Mouse (Mus musculus): ENCODE measurements around the gene Gys1. TPM values are rescaled to one million over a fixed set of nuclear protein-coding genes. Genes with fewer than 3 reads are reported as not detected.
"Not testable (repeated sequence)": the region's sequence is repeated elsewhere in the genome, so short reads cannot be mapped to it uniquely, and the experiment has no call there.

Gys1 gene
- total RNA-seq, 2 experiments from 2014 or later = 86.1 to 90.2 TPM

- intact Hi-C loops (cut with DNase I) = no loop called here
Measured at GRCm38 (mm10) chr7:45467090-45467670, 32.5 kb downstream of the Gys1 start.

GRCm38 (mm10) chr7:45470869-45471268, 36.2 kb downstream of the Gys1 start:
- DNase-seq = peak; percentile 67 to 82

More at GRCm38 (mm10) chr7:45467090-45467670, 32.5 kb downstream of the Gys1 start:
- no peak for DNase-seq

GRCm38 (mm10) chr7:45475291-45475969, 40.8 kb downstream of the Gys1 start:
- DNase-seq = no peak
- intact Hi-C loops (cut with DNase I) = loop anchor here (2.0 kb wide), 1 partner anchor 47 kb away; no protein-coding TSS in a partner anchor

More at GRCm38 (mm10) chr7:45470869-45471268, 36.2 kb downstream of the Gys1 start:
- intact Hi-C loops (cut with DNase I) = no loop called here

GRCm38 (mm10) chr7:45476453-45476852, 41.8 kb downstream of the Gys1 start:
- no peak for DNase-seq
- intact Hi-C loops (cut with DNase I) = no loop called here

GRCm38 (mm10) chr7:45477003-45477402, 42.4 kb downstream of the Gys1 start:
- intact Hi-C loops (cut with DNase I) = loop anchor here (1.0 kb wide), 1 partner anchor 84 kb away; no protein-coding TSS in a partner anchor
- peak; percentile 65 to 75 for DNase-seq

GRCm38 (mm10) chr7:45478774-45479173, 44.1 kb downstream of the Gys1 start:
- no peak for DNase-seq
- intact Hi-C loops (cut with DNase I) = no loop called here

- intact Hi-C loops (cut with DNase I); DNase-seq: not testable (repeated sequence)
Measured at GRCm38 (mm10) chr7:45480310-45480709, 45.7 kb downstream of the Gys1 start.

GRCm38 (mm10) chr7:45481374-45481927, 46.8 kb downstream of the Gys1 start, which contains the start of gene Tulp2:
Gene Tulp2 (plus strand): TSS chr7:45481877.
- intact Hi-C loops (cut with DNase I) = no loop called here
- peak; percentile 49 to 64 for DNase-seq

GRCm38 (mm10) chr7:45482166-45482565, 47.5 kb downstream of the Gys1 start:
- intact Hi-C loops (cut with DNase I) = no loop called here
- no peak for DNase-seq

- DNase-seq; intact Hi-C loops (cut with DNase I): not testable (repeated sequence)
Measured at GRCm38 (mm10) chr7:45484985-45485384, 50.3 kb downstream of the Gys1 start.

- no peak for DNase-seq
- intact Hi-C loops (cut with DNase I) = no loop called here
Measured at GRCm38 (mm10) chr7:45486158-45486557, 51.5 kb downstream of the Gys1 start.

GRCm38 (mm10) chr7:45486761-45487415, 52.2 kb downstream of the Gys1 start, which contains the start of gene Gm45808:
Gene Gm45808 (minus strand): TSS chr7:45486811.
- intact Hi-C loops (cut with DNase I) = no loop called here
- DNase-seq = no peak

- intact Hi-C loops (cut with DNase I) = no loop called here
- no peak for DNase-seq
Measured at GRCm38 (mm10) chr7:45487861-45488292, 53.2 kb downstream of the Gys1 start.

- intact Hi-C loops (cut with DNase I) = no loop called here
- peak; percentile 66 to 71 for DNase-seq
Measured at GRCm38 (mm10) chr7:45488293-45489204, 53.9 kb downstream of the Gys1 start, which contains the start of gene Dhdh. Gene Dhdh (minus strand): TSS chr7:45488805.

- intact Hi-C loops (cut with DNase I) = no loop called here
- DNase-seq = no peak
Measured at GRCm38 (mm10) chr7:45489578-45489977, 54.9 kb downstream of the Gys1 start.

- intact Hi-C loops (cut with DNase I) = no loop called here
- DNase-seq = no peak
Measured at GRCm38 (mm10) chr7:45490822-45491221, 56.2 kb downstream of the Gys1 start.

GRCm38 (mm10) chr7:45491264-45491663, 56.6 kb downstream of the Gys1 start:
- no peak for DNase-seq
- intact Hi-C loops (cut with DNase I) = no loop called here

- DNase-seq = no peak
- intact Hi-C loops (cut with DNase I) = no loop called here
Measured at GRCm38 (mm10) chr7:45492225-45492844, 57.7 kb downstream of the Gys1 start.

- intact Hi-C loops (cut with DNase I) = no loop called here
- DNase-seq = peak; percentile 36 to 63
Measured at GRCm38 (mm10) chr7:45492951-45493350, 58.3 kb downstream of the Gys1 start.
